21 mouse cellular contexts compared by ENCODE assay signal in the genomic region with DNA sequence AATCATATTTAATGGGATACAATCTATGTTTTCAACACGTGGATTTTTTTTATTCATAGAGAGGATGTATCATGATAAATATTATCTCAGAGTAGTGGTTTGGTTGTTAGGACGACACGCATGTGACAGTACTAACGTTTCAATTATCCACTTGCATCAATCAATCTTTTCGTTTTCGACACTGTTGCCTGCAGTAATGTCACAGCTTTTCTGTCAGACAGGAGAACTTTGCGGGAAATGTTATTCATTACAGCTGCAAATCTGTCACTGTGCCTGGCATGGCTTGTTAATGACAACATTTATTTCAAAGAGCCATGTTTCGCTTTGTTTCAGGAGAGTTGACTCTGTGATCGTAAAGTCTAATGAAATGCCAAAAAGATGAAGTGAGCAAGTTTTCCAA.
DNase-seq lines count a peak whose midpoint lies in the region; ATAC-seq and TF ChIP-seq lines count a peak whose summit lies in the region.
"Had no signal": no experiment of that assay in that cellular context is flagged by ENCODE, and none has a peak within 500 bp of the region (broad histone marks: within the 10 kb centered on the region; RNA-seq: fewer than 3 reads in every experiment).

No protein-coding gene starts in this region.

- TF ChIP-seq CTCF in layer of hippocampus, adult 2 months (conservative IDR thresholded peaks at IDR 0.05), result no peak
- no peak for TF ChIP-seq CTCF in brain, embryonic 14.5 days (IDR thresholded peaks at IDR 0.05; ENCODE audit: borderline replicate concordance, extremely low read depth, insufficient read depth, insufficient read length)

- no peak for TF ChIP-seq POLR2A in brain, embryonic 14.5 days (IDR thresholded peaks at IDR 0.05; ENCODE audit: borderline replicate concordance, extremely low read depth, insufficient read depth, insufficient read length, poor library complexity, severe bottlenecking)

- no peaks in the 10 kb centered on the region for H3K9me3 ChIP-seq in forebrain, embryonic 13.5 days (replicated peaks)
- no peaks in the 10 kb centered on the region for H3K9me3 ChIP-seq in forebrain, embryonic 12.5 days
- H3K9me3 ChIP-seq in limb, embryonic 12.5 days, result no peaks in the 10 kb centered on the region
- H3K9me3 ChIP-seq: G1E; hindbrain, embryonic 10.5 days; intestine, embryonic 15.5 days; liver, embryonic 12.5 days had no signal

- H3K4me3 ChIP-seq in forebrain, embryonic 13.5 days, result no peak overlapping the region
- no peak overlapping the region for H3K4me3 ChIP-seq in forebrain, embryonic 12.5 days (replicated peaks)
- H3K4me3 ChIP-seq in layer of hippocampus, adult 2 months, result peak overlapping the region; percentile 15
- no peak overlapping the region for H3K4me3 ChIP-seq in limb, embryonic 12.5 days (replicated peaks)
- H3K4me3 ChIP-seq: heart, adult 2 months; hindbrain, embryonic 10.5 days; intestine, embryonic 15.5 days; liver, embryonic 12.5 days; myocyte had no signal

- ATAC-seq in forebrain, embryonic 13.5 days, result 0 out of 2 replicates have a peak, but pooled peaks have one; percentile 24
- no peak for ATAC-seq in forebrain, embryonic 12.5 days (ENCODE audit: low FRiP score)
- ATAC-seq in limb, embryonic 12.5 days (ENCODE audit: insufficient number of reproducible peaks, insufficient read depth, low FRiP score, low TSS enrichment, low read depth), result no peak
- ATAC-seq: activated CD4-positive, CD25-positive, alpha-beta regulatory T cell, adult 4 months; intestine, embryonic 15.5 days; liver, embryonic 12.5 days had no signal

- H3K27ac ChIP-seq in forebrain, embryonic 13.5 days, result no peak overlapping the region
- no peak overlapping the region for H3K27ac ChIP-seq in forebrain, embryonic 12.5 days
- H3K27ac ChIP-seq in layer of hippocampus, adult 2 months, result no peak overlapping the region
- H3K27ac ChIP-seq in limb, embryonic 12.5 days, result no peak overlapping the region
- H3K27ac ChIP-seq: heart, adult 2 months; hindbrain, embryonic 10.5 days; intestine, embryonic 15.5 days; liver, embryonic 12.5 days had no signal

- 66% methylated on average over 9 of the region's 9 CpGs for WGBS in forebrain, embryonic 13.5 days
- 76% methylated on average over 9 of the region's 9 CpGs for WGBS in forebrain, embryonic 12.5 days
- WGBS in limb, embryonic 12.5 days, result 30% methylated on average over 9 of the region's 9 CpGs

- H3K36me3 ChIP-seq in forebrain, embryonic 13.5 days (ENCODE audit: poor library complexity, severe bottlenecking), result no peaks in the 10 kb centered on the region
- H3K36me3 ChIP-seq in forebrain, embryonic 12.5 days (replicated peaks), result no peaks in the 10 kb centered on the region
- no peaks in the 10 kb centered on the region for H3K36me3 ChIP-seq in limb, embryonic 12.5 days
- H3K36me3 ChIP-seq: G1E; hindbrain, embryonic 10.5 days; intestine, embryonic 15.5 days; liver, embryonic 12.5 days had no signal

- H3K4me1 ChIP-seq in forebrain, embryonic 13.5 days, result no peaks in the 10 kb centered on the region
- H3K4me1 ChIP-seq in forebrain, embryonic 12.5 days, result no peaks in the 10 kb centered on the region
- no peaks in the 10 kb centered on the region for H3K4me1 ChIP-seq in limb, embryonic 12.5 days (replicated peaks)
- H3K4me1 ChIP-seq: hindbrain, embryonic 10.5 days; intestine, embryonic 15.5 days; liver, embryonic 12.5 days had no signal

- H3K27me3 ChIP-seq in forebrain, embryonic 13.5 days, result no peaks in the 10 kb centered on the region
- H3K27me3 ChIP-seq in forebrain, embryonic 12.5 days, result no peaks in the 10 kb centered on the region
- no peaks in the 10 kb centered on the region for H3K27me3 ChIP-seq in limb, embryonic 12.5 days
- H3K27me3 ChIP-seq: intestine, embryonic 15.5 days; liver, embryonic 12.5 days had no signal

- H3K4me2 ChIP-seq in forebrain, embryonic 13.5 days, result no peak overlapping the region
- H3K4me2 ChIP-seq in forebrain, embryonic 12.5 days, result no peak overlapping the region
- peak overlapping the region; percentile 27 for H3K4me2 ChIP-seq in limb, embryonic 12.5 days
- H3K4me2 ChIP-seq: intestine, embryonic 15.5 days; liver, embryonic 12.5 days had no signal

- DNase-seq in layer of hippocampus, adult 2 months (ENCODE audit: low spot score in 2 of 2), result no peak
- DNase-seq in layer of hippocampus, postnatal 25 days (ENCODE audit: extremely low spot score in 1 of 2, low spot score in 1 of 2), result no peak
- DNase-seq in brain, embryonic 14.5 days (ENCODE audit: low read depth), result peak; percentile 68
- DNase-seq in cerebellum, adult 18-20 months, result no peak
- DNase-seq in gastrocnemius, postnatal 4 days (ENCODE audit: low spot score in 2 of 2), result no peak
- DNase-seq: adrenal gland, postnatal 10 days; cerebellum, adult 11-12 months; cerebellum, postnatal 25 days; gastrocnemius, postnatal 10 days; heart, adult 2 months; lung, adult 2 months; right cerebral cortex, postnatal 4 days had no signal

- no peak overlapping the region for H3K9ac ChIP-seq in forebrain, embryonic 13.5 days
- H3K9ac ChIP-seq in forebrain, embryonic 12.5 days, result no peak overlapping the region
- H3K9ac ChIP-seq in limb, embryonic 12.5 days (replicated peaks), result no peak overlapping the region
- H3K9ac ChIP-seq: intestine, embryonic 15.5 days; liver, embryonic 12.5 days had no signal
